Mouse (Mus musculus) hindbrain, embryonic 14.5 days (tissue): ENCODE measurements around the gene Mdga1. TPM values are rescaled to one million over a fixed set of nuclear protein-coding genes. Genes with fewer than 3 reads are reported as not detected.

Source experiments
- ATAC-seq: fragments of 200-750 bp; cut with Nextera tagmentation; 2 replicates; pipeline ENCODE4 v1.8.0; 2017; ENCODE audit warnings: moderate number of reproducible peaks, mild to moderate bottlenecking, moderate TSS enrichment, moderate library complexity; ENCODE audit not compliant: low FRiP score
- DNase-seq: peaks from one replicate; pipeline ENCODE4 v3.0.0-alpha.2; 2015; ENCODE audit warnings: low spot score
- H3K27ac ChIP-seq: fragments of 300-500 bp; sonication (generic); 2 replicates; pipeline ENCODE4 v1.5.1; 2014; ENCODE audit warnings: mild to moderate bottlenecking, moderate library complexity
- H3K27me3 ChIP-seq: fragments of 300-500 bp; sonication (generic); 2 replicates; pipeline ENCODE4 v1.6.1; 2014; ENCODE audit warnings: mild to moderate bottlenecking, low read length, mixed read lengths; ENCODE audit not compliant: control insufficient read depth, insufficient read depth
- H3K36me3 ChIP-seq: fragments of 300-500 bp; sonication (generic); replicated peaks from 2 replicates; pipeline ENCODE4 v1.6.1; 2014; ENCODE audit not compliant: control insufficient read depth, insufficient read depth
- H3K4me1 ChIP-seq: fragments of 300-500 bp; sonication (generic); replicated peaks from 2 replicates; pipeline ENCODE4 v1.6.1; 2014; ENCODE audit warnings: antibody characterized with exemption, low read length, mixed read lengths; ENCODE audit not compliant: control insufficient read depth, insufficient read depth
- H3K4me2 ChIP-seq: fragments of 300-500 bp; sonication (generic); replicated peaks from 2 replicates; pipeline ENCODE4 v1.6.1; 2014; ENCODE audit warnings: mild to moderate bottlenecking, moderate library complexity
- H3K4me3 ChIP-seq: fragments of 300-500 bp; sonication (generic); replicated peaks from 2 replicates; pipeline ENCODE4 v1.5.1; 2014; ENCODE audit warnings: mild to moderate bottlenecking, low read length
- H3K9ac ChIP-seq: fragments of 300-500 bp; sonication (generic); 2 replicates; pipeline ENCODE4 v1.6.1; 2014
- H3K9me3 ChIP-seq: fragments of 300-500 bp; sonication (generic); 2 replicates; pipeline ENCODE4 v1.6.1; 2016; ENCODE audit warnings: low read length; ENCODE audit not compliant: control insufficient read depth
- WGBS: fragments of 180-500 bp; shearing (Covaris S2); extraction: QIAGEN DNeasy Blood & Tissue Kit; methylation state at CpG from one replicate; pipeline ENCODE4 v1.1.7; 2014; 5-methylcytosine and 5-hydroxymethylcytosine counted together
- polyA plus RNA-seq: library from polyadenylated mRNA; unstranded; fragments of >200 nt; fragmentation: Nextera tagmentation; extraction: Ambion mirVana; gene quantifications from 2 replicates; pipeline ENCODE4 v1.2.1, GENCODE M21; 2014

The Mdga1 gene
- polyA plus RNA-seq, 1 experiment from 2014 or later, result 17.6 TPM

DNA sequence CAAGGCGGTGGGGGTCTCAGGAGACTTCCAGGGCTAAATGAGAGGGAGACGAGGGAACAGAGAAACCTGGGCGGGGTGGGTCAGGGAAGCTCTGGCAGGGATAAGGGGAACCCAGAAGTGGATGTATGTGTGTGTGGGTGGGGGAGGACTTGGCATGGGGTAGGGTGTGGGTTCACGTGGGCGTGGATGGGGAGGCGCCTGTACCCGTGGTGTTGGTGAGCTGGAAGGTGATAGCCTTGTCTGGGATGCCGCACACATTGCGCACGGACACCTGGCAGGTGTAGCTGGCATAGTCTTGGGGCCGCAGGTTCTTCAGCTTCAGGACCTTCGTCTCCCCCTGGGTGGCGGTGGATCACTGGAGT lies 120.5 kb downstream of the Mdga1 start:
- 84% methylated on average over 13 of the region's 13 CpGs for WGBS
- Histone ChIP-seq H3K4me1 (0 out of 2 replicates have a peak, but pooled peaks cover 4% of the 10 kb centered on the region), H3K36me3 (no peaks in the 10 kb centered on the region), H3K9me3 (no peaks in the 10 kb centered on the region), H3K4me3 (no peak overlapping the region), H3K9ac (no peak overlapping the region), H3K27ac (no peak overlapping the region), H3K27me3 (no peaks in the 10 kb centered on the region), H3K4me2 (no peak overlapping the region)
- no peak for DNase-seq
- ATAC-seq, result no peak

DNA sequence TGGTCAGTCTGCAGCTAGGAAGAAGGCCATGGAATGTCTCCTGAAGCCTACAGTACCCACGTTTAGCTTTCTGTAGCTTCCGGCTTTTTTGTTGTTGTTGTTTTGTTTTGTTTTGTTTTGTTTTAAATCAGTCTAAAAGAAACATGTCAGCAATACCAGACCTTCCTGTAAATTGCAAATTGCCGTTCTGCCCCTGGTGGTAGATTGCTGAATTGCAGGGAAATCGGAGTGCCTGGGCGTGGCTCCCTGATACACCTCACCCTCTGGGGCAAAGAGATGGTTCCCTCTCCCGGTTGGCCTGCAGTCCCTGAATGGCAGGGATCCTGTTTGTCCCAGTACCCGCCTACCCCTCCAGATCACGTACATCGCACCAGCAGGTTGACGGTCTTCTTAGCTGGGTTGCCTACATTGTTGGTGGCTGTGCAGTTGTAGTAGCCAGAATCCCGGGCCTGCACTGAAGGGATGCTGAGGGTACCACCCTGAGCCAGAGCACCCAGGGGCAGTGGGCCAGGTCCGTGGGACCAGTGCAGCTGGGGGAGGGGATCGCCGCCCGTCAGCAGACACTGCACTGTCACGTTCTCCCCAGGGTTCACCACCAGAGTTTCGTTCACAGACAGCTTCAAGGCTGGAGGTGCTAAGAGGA lies 121.0 kb downstream of the Mdga1 start:
- DNase-seq, result peak; percentile 82
- Histone ChIP-seq H3K9me3 (no peaks in the 10 kb centered on the region), H3K4me1 (0 out of 2 replicates have a peak, but pooled peaks cover 4% of the 10 kb centered on the region), H3K27me3 (no peaks in the 10 kb centered on the region), H3K9ac (no peak overlapping the region), H3K36me3 (no peaks in the 10 kb centered on the region), H3K4me3 (no peak overlapping the region), H3K4me2 (no peak overlapping the region), H3K27ac (no peak overlapping the region)
- 28% methylated on average over 17 of the region's 17 CpGs for WGBS
- ATAC-seq, result peak; percentile 53; the same call in 1 of the 2 replicates

DNA sequence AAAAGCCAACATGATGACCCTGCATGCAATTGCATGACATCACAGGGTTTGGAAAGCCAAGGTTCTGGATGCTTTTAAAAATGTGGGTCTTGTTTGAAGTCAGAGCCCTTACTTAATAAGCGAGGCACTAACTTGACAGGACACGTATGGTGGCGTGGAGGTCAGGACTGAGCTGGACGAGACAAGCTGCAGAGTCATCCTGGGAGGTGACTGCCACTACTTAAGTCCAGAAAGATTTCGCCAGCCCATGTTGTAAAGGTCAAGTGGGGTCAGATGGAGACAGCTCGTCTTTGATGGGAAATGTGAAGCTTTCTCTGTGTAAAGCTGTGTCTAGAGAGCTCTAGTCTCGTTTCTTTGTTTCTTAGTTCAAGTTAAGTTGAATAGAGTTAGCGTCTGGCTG lies 122.6 kb downstream of the Mdga1 start:
- Histone ChIP-seq H3K9ac (no peak overlapping the region), H3K27ac (no peak overlapping the region), H3K4me1 (peaks cover 4% of the 10 kb centered on the region; the same call in 1 of the 2 replicates), H3K27me3 (no peaks in the 10 kb centered on the region), H3K36me3 (no peaks in the 10 kb centered on the region), H3K9me3 (no peaks in the 10 kb centered on the region), H3K4me3 (no peak overlapping the region), H3K4me2 (no peak overlapping the region)
- WGBS, result 47% methylated on average over 8 of the region's 8 CpGs
- no peak for ATAC-seq
- no peak for DNase-seq

DNA sequence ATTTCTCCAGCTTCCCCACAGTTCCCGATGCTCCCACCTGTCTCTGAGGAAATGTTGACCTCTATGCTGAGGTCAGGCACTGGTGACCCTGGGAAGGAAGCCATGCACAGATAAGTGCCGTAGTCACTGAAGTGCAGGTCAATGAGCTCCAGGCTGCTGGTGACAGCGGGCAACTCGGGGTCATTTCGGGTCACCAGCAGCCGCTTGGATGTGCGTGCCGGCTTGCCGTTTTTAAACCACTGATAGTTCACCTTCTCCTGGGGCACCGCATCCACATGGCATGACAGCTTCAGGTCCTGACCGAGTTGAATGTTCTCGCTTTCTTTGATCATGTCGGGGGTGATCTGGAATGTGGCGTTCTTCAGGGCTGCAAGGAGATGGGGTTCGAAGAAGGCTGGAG lies 123.6 kb downstream of the Mdga1 start:
- 78% methylated on average over 15 of the region's 15 CpGs for WGBS
- DNase-seq (no peak), ATAC-seq (no peak)
- Histone ChIP-seq H3K36me3 (no peaks in the 10 kb centered on the region), H3K9me3 (no peaks in the 10 kb centered on the region), H3K9ac (no peak overlapping the region), H3K4me2 (no peak overlapping the region), H3K27me3 (no peaks in the 10 kb centered on the region), H3K4me1 (peaks cover 9% of the 10 kb centered on the region), H3K27ac (no peak overlapping the region), H3K4me3 (no peak overlapping the region)

DNA sequence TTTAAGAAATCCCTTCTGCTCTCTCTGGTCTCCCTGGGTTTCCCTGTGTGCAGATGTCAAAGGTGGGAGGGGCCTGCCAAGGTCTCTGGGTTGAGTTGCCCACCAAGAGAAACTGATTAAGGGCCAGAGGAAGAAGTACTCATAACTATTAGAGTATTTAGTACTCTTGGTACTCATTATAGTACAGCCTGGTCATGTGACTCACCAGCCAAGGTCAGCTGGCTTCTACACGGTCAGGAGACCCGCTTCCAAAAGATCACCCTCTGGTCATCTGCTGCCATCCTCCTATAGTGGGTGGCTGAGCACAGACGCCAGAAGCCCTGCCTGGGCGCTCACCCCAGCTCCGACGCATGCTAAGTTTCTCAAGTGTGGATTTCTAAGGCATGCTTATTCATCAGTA lies 124.9 kb downstream of the Mdga1 start:
- Histone ChIP-seq H3K4me2 (no peak overlapping the region), H3K4me3 (no peak overlapping the region), H3K9ac (no peak overlapping the region), H3K9me3 (no peaks in the 10 kb centered on the region), H3K36me3 (no peaks in the 10 kb centered on the region), H3K4me1 (peaks cover 9% of the 10 kb centered on the region), H3K27me3 (no peaks in the 10 kb centered on the region), H3K27ac (no peak overlapping the region)
- DNase-seq, result no peak
- 91% methylated on average over 6 of the region's 6 CpGs for WGBS
- ATAC-seq, result no peak

DNA sequence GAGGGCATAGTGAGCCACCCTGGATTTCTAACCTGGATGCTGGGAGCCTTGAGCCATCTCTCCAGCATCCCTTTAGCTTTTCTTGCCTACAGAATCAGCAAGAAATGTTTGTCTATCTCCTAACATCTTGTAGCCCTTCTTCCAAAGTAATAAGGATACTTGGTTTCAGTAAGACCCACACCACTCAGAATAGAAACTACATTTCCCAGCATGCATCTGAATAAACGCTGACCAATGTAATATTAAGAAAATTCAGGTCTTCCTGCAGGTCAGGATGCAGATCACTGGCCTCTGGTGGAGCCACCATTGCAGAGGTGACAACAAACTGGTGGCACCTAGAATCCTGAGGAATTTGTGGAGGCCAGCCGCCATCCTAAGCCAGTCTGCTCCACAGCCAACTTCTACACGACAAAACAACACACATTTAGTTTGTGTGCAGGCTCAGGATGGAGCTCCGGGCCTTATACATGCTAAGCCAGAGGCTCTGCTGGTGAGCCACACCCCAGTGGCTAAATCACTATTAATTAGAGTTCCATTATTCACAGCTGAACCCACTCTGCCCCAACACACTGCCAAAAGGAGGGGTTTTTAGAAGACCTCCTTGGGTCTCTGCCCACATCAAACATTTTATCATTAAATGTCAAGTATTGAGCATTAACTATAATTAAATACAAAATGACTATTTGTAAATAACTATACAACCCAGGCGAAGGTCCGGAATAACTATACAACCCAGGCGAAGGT lies 126.3 kb downstream of the Mdga1 start:
- Histone ChIP-seq H3K9me3 (no peaks in the 10 kb centered on the region), H3K4me2 (no peak overlapping the region), H3K4me1 (peaks cover 9% of the 10 kb centered on the region), H3K27me3 (no peaks in the 10 kb centered on the region), H3K36me3 (no peaks in the 10 kb centered on the region), H3K27ac (no peak overlapping the region), H3K9ac (no peak overlapping the region), H3K4me3 (no peak overlapping the region)
- 75% methylated on average over 7 of the region's 7 CpGs for WGBS
- DNase-seq (no peak), ATAC-seq (no peak)

DNA sequence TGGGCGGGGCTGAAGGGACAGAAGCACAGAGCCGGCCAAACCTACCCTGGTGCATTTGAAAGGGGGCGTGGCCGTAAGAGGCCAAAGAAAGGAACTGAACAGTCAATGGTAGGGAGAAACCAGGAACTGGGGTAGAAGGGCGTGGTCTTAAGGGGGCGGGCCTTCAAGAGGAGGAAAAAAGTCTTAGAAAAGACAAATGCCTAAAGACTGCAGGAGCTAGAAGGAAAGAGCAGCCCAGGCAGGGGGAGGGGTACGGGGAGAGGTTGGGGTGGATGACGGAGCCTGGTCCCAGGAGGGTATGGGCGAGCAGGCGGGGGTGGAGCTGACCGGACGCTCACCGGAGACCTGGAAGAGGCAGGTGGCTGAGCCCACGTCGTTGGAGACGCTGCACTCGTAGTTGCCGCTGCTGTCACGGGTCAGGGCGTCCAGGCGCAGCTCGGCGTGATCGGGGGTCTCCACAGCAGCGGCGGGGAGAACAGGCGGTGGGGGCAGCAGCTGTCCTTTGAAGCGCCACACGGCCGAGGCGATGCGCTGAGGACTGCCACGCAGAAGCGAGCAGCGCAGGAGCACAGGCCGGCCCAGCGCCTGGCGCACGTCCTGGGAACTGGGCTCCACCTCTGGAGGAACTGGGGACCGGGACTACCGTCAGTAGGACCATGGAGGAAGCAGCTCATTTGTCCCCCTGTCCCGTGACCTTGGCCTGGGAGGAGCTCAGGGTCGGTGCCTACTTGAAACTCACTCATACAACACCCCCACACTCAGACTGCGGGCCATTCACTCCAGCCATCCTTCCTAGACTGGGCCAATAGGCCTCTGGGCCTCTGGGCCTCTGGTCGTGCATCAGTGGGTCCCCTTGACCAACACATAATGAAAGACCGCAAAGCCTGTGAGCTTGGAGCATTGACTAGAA lies 127.9 kb downstream of the Mdga1 start:
- Histone ChIP-seq H3K27ac (no peak overlapping the region), H3K4me1 (peaks cover 21% of the 10 kb centered on the region), H3K9me3 (no peaks in the 10 kb centered on the region), H3K4me2 (peak overlapping the region; percentile 62), H3K27me3 (no peaks in the 10 kb centered on the region), H3K4me3 (peak overlapping the region; percentile 28), H3K9ac (peak overlapping the region; percentile 46), H3K36me3 (no peaks in the 10 kb centered on the region)
- no peak for ATAC-seq
- no peak for DNase-seq
- WGBS, result 6% methylated on average over 46 of the region's 46 CpGs

DNA sequence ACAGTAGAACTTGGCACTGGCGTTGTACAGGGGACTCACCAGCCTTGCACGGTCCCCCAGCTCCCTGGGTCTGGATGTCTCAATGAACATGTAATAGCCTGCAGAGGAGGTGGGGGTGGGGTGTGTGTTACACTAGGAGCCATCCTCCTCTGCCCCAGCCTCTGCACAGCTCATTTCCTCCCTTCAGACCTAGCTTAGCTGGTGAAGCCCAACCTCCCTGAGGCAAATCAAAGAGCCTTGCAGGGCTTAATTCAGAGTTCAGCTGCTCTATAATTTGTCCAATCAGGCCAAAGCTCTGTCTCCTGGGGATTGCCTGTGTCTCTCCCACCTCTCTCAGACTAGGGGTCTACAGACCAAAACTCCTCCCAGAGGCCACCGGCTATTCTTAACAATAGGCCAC lies 131.9 kb downstream of the Mdga1 start:
- ATAC-seq, result no peak
- Histone ChIP-seq H3K9ac (no peak overlapping the region), H3K36me3 (no peaks in the 10 kb centered on the region; the same call in 1 of the 2 replicates), H3K4me2 (no peak overlapping the region), H3K4me1 (peaks cover 21% of the 10 kb centered on the region), H3K27ac (no peak overlapping the region), H3K27me3 (no peaks in the 10 kb centered on the region), H3K9me3 (no peaks in the 10 kb centered on the region), H3K4me3 (no peak overlapping the region)
- WGBS, result 16% methylated on average over 3 of the region's 3 CpGs
- DNase-seq, result no peak

DNA sequence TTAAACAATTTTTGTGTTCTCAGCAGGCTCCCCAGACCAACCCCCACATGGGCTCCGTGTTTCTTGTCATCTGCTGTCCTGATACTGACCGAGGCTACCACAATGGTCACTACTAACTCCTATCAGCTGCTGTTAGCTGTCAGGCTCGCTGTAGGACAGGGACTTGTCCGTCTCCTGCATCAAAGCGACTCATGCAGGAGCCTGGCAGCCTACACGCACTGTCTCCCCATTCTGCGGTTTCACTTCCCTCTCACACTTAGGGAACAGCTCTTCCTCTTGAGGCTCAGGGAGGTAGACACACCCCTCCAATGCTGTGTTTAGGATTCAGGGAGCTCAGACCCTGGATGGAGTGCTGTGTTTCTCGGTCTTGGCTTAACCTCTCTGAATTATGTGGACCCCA lies 132.4 kb downstream of the Mdga1 start:
- no peak overlapping the region for H3K27ac ChIP-seq
- peaks cover 19% of the 10 kb centered on the region for H3K4me1 ChIP-seq
- WGBS, result 69% methylated on average over 8 of the region's 8 CpGs

More for the DNA sequence above, 132.4 kb downstream of the Mdga1 start:
- Histone ChIP-seq H3K4me2 (no peak overlapping the region), H3K9ac (no peak overlapping the region), H3K36me3 (no peaks in the 10 kb centered on the region; the same call in 1 of the 2 replicates), H3K27me3 (no peaks in the 10 kb centered on the region), H3K9me3 (no peaks in the 10 kb centered on the region), H3K4me3 (no peak overlapping the region)
- DNase-seq (no peak), ATAC-seq (no peak)
